Mouse (Mus musculus) embryo, embryonic 11 days (tissue): ENCODE results near the gene Hps5.
"Not testable (repeated sequence)": the region's sequence is repeated elsewhere in the genome, so short reads cannot be mapped to it uniquely, and the experiment has no call there.

Experiments
- DNase-seq: peaks from one replicate; pipeline ENCODE4 v3.0.0-alpha.2; 2015

Hps5 gene

GRCm38 (mm10) chr7:46827046-46827802, 31.4 kb upstream of the Hps5 start:
- no peak for DNase-seq

GRCm38 (mm10) chr7:46820876-46821632, 25.2 kb upstream of the Hps5 start:
- not testable (repeated sequence) for DNase-seq

GRCm38 (mm10) chr7:46814012-46814411, 18.1 kb upstream of the Hps5 start:
- no peak for DNase-seq

- DNase-seq: no peak
These were observed 14.5 kb upstream of the Hps5 start for GRCm38 (mm10) chr7:46810325-46810724.

- DNase-seq: no peak
These were observed 915 bp upstream of the Hps5 start for GRCm38 (mm10) chr7:46796779-46797178.

- no peak for DNase-seq
These were observed 379 bp upstream of the Hps5 start for GRCm38 (mm10) chr7:46796206-46796679.

- no peak for DNase-seq
These were observed 2.0 kb downstream of the Hps5 start for GRCm38 (mm10) chr7:46793871-46794270.

GRCm38 (mm10) chr7:46789177-46789849, 6.6 kb downstream of the Hps5 start:
- DNase-seq: no peak

- peak; percentile 69 for DNase-seq
These were observed 25.2 kb downstream of the Hps5 start for GRCm38 (mm10) chr7:46770706-46771105.

- no peak for DNase-seq
These were observed 27.4 kb downstream of the Hps5 start for GRCm38 (mm10) chr7:46768451-46768850.

- DNase-seq: no peak
These were observed 28.5 kb downstream of the Hps5 start for GRCm38 (mm10) chr7:46767371-46767770.

- no peak for DNase-seq
These were observed 31.2 kb downstream of the Hps5 start for GRCm38 (mm10) chr7:46764672-46765071.

GRCm38 (mm10) chr7:46762601-46763000, 33.3 kb downstream of the Hps5 start:
- no peak for DNase-seq

GRCm38 (mm10) chr7:46761049-46761795, 34.6 kb downstream of the Hps5 start:
- no peak for DNase-seq

GRCm38 (mm10) chr7:46751490-46751889, 44.4 kb downstream of the Hps5 start, which contains the start of gene Saa2:
TSS of gene Saa2 (plus strand) at chr7:46751790.
- DNase-seq: no peak

- no peak for DNase-seq
These were observed 47.4 kb downstream of the Hps5 start for GRCm38 (mm10) chr7:46748459-46748858.

- no peak for DNase-seq
These were observed 49.5 kb downstream of the Hps5 start for GRCm38 (mm10) chr7:46746381-46746780.

GRCm38 (mm10) chr7:46745816-46746215, 50.0 kb downstream of the Hps5 start:
- no peak for DNase-seq

GRCm38 (mm10) chr7:46742880-46743279, 53.0 kb downstream of the Hps5 start, which contains the start of gene Saa1:
TSS of gene Saa1 (minus strand) at chr7:46742980.
- DNase-seq: not testable (repeated sequence)

GRCm38 (mm10) chr7:46740041-46740440, 55.8 kb downstream of the Hps5 start:
- DNase-seq: not testable (repeated sequence)

- no peak for DNase-seq
These were observed 57.1 kb downstream of the Hps5 start for GRCm38 (mm10) chr7:46738561-46739460.
